Mouse (Mus musculus) testis, adult 2 months (tissue): Measurements from ENCODE around the gene Crygn. TPM values are rescaled to one million over a fixed set of nuclear protein-coding genes. Genes with fewer than 3 reads are reported as not detected.

ENCODE experiments used
- H3K27ac ChIP-seq: fragments of 200-500 bp; 2 replicates; pipeline ENCODE4 v1.5.1; 2012; ENCODE audit warnings: low read depth, low read length; ENCODE audit not compliant: control insufficient read depth, insufficient read depth
- H3K27me3 ChIP-seq: fragments of 200-500 bp; 2 replicates; pipeline ENCODE4 v1.6.1; 2012; ENCODE audit warnings: mild to moderate bottlenecking, low read length, moderate library complexity; ENCODE audit not compliant: control insufficient read depth, insufficient read depth
- H3K36me3 ChIP-seq: fragments of 200-500 bp; 2 replicates; pipeline ENCODE4 v1.6.1; 2012; ENCODE audit warnings: mild to moderate bottlenecking, low read length; ENCODE audit not compliant: control insufficient read depth, insufficient read depth
- H3K4me1 ChIP-seq: fragments of 200-500 bp; 2 replicates; pipeline ENCODE4 v1.6.1; 2012; ENCODE audit warnings: low read length; ENCODE audit not compliant: control insufficient read depth, insufficient read depth
- H3K4me3 ChIP-seq: fragments of 200-500 bp; 2 replicates; pipeline ENCODE4 v1.5.1; 2012; ENCODE audit warnings: low read depth, mild to moderate bottlenecking, low read length, moderate library complexity, mixed read lengths; ENCODE audit not compliant: control insufficient read depth
- CTCF ChIP-seq: fragments of 200-500 bp; IDR thresholded peaks from 2 replicates; pipeline ENCODE4 v1.5.1; 2012; ENCODE audit warnings: low read depth, mild to moderate bottlenecking, inconsistent platforms, low read length, moderate library complexity; ENCODE audit not compliant: control insufficient read depth, insufficient read depth, insufficient replicate concordance
- POLR2A ChIP-seq: fragments of 200-500 bp; IDR thresholded peaks from 2 replicates; pipeline ENCODE4 v1.6.1; 2012; ENCODE audit warnings: low read depth, mild to moderate bottlenecking, inconsistent platforms, low read length, moderate library complexity; ENCODE audit not compliant: control insufficient read depth
- polyA plus RNA-seq: library from polyadenylated mRNA; depleted of rRNA; stranded (reverse); fragments of >200 nt; gene quantifications from 2 replicates; pipeline ENCODE4 v1.2.3, GENCODE M21; 2012; rRNA removed

Crygn gene
- polyA plus RNA-seq, 1 experiment, result not detected

DNA sequence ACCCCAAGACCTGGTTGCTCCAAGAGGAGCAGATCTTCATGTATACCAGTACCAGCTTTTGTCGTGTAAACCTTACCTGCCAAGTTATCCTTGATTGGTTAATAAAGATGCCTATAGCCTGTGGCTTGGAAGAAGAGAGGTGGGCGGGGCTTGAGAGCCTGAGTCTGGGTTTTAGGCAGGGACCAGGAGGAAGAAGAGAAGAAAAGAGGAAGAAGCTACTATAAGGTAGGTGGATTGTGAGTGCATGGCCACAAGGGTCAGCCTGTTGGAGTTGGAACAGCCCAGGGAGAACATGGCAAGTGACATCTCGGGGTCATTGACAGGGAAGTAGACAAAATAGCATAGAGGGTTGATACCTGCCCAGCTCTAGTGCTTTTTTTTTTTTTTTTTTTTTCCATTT lies 38.0 kb downstream of the Crygn start:
- Histone ChIP-seq H3K36me3 (no peaks in the 10 kb centered on the region), H3K27ac (no peak overlapping the region), H3K27me3 (no peaks in the 10 kb centered on the region), H3K4me3 (no peak overlapping the region), H3K4me1 (no peaks in the 10 kb centered on the region)
- no peak for TF ChIP-seq POLR2A
- TF ChIP-seq CTCF, result no peak

DNA sequence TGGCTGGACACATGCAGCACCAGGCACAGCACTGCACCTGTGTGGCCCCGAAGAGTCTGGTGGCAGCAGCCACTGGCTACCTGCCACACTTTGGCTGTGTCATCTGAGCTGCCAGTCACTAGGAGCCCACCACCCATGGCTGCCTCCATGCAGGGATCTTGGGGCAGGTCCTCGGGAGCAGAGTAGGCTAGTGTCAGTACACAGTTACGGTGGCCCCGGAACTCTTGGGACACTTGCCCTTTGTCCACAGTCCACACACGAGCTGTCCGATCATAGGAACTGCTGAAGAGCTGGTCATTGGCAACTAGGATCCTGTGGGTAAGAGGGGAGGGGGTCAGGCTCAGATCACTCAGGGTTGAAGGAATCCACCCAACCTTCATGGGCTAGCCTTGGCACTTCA lies 39.7 kb downstream of the Crygn start:
- no peaks in the 10 kb centered on the region for H3K27me3 ChIP-seq
- no peaks in the 10 kb centered on the region for H3K36me3 ChIP-seq
- H3K27ac ChIP-seq, result no peak overlapping the region
- TF ChIP-seq POLR2A, result no peak
- H3K4me1 ChIP-seq, result no peaks in the 10 kb centered on the region
- H3K4me3 ChIP-seq, result no peak overlapping the region

DNA sequence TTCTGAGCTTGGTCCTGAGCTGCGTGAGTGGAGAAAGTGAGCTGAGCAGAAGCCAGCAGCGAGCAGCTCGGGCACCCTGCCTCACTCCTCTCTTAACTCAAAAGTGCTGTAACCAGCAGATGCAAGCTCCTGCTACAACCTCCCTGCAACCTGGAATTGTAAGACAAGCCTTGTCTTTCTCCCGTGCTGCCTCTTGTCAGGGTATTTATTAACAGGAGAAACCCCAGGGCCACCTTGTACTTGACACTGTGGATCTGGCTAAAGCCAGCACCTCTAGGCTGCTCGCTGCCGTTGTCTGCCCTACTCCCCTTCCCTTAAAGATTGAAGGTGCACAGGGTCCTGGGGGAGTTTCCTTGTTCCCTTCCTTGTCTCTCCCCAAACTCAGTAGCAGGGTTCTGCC lies 43.8 kb downstream of the Crygn start:
- Histone ChIP-seq H3K36me3 (no peaks in the 10 kb centered on the region; the same call in 1 of the 2 replicates), H3K4me3 (no peak overlapping the region), H3K4me1 (no peaks in the 10 kb centered on the region), H3K27me3 (no peaks in the 10 kb centered on the region), H3K27ac (no peak overlapping the region)
- TF ChIP-seq CTCF, result no peak
- TF ChIP-seq POLR2A, result no peak

DNA sequence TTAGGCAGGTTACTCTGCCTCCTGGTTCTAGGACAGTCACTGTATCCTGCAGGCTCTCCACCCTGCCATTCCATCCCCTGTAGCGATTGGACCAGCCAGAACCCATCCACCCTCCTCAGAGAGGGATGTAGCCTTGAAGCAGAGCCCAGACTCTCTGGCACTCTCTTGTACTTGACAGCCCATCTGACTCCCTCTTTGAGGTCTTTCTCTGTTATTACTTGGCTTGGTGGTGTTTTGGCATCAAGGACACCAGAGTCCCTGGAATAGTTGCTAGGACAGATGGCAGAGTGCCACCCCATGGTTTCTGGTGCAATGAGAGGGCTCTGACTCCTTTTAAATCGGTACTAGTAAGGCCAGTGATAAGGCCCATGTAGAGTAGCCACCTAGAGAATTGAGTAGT lies 44.6 kb downstream of the Crygn start:
- H3K36me3 ChIP-seq, result no peaks in the 10 kb centered on the region; the same call in none of the 2 replicates
- H3K27me3 ChIP-seq, result no peaks in the 10 kb centered on the region
- no peaks in the 10 kb centered on the region for H3K4me1 ChIP-seq
- no peak overlapping the region for H3K27ac ChIP-seq
- TF ChIP-seq CTCF (no peak), POLR2A (no peak)
- no peak overlapping the region for H3K4me3 ChIP-seq

DNA sequence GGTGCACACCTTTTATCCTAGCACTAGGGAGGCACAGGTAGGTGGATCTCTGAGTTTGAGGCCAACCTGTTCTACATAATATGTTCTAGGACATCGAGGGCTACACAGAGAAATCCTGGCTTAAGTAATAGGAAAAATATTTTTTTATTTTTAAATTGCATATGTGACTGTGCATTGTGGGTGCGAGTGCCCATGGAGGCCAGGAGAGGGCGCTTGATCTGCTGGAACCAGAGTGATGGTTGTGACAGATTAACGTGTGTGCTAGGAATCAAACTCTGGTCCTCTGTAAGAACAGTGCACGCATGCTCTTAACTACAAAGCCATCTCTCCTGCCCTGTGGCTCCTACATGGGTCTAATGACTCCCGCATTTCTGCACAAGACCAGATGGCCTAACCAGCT lies 46.2 kb downstream of the Crygn start:
- H3K4me3 ChIP-seq, result no peak overlapping the region
- H3K27ac ChIP-seq, result no peak overlapping the region
- no peaks in the 10 kb centered on the region for H3K27me3 ChIP-seq
- H3K4me1 ChIP-seq, result no peaks in the 10 kb centered on the region
- peaks cover 2% of the 10 kb centered on the region for H3K36me3 ChIP-seq
- TF ChIP-seq CTCF (peak; percentile 51; the same call in 1 of the 2 replicates), POLR2A (no peak)

DNA sequence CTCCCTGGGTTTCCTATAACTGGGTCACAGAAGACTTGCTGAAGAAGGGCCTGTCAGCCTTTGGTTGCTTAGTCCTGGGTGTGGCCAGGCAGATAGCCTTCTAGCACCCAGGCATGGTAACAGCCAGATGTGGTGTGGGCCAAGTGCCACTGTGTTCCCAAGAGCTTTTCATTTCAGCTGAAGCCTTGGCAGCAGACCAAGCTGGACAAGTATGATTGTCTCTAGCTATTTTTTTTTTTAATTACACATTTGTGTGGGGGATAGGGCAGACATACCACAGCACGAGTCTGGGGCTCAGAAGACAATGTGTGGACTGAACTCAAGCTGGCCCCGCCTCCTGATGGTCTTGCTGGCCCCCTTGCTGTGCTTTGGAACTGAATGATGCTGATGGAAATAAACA lies 47.8 kb downstream of the Crygn start:
- Histone ChIP-seq H3K4me1 (no peaks in the 10 kb centered on the region), H3K4me3 (no peak overlapping the region), H3K36me3 (peaks cover 2% of the 10 kb centered on the region), H3K27me3 (no peaks in the 10 kb centered on the region), H3K27ac (no peak overlapping the region)
- no peak for TF ChIP-seq POLR2A
- TF ChIP-seq CTCF, result no peak

DNA sequence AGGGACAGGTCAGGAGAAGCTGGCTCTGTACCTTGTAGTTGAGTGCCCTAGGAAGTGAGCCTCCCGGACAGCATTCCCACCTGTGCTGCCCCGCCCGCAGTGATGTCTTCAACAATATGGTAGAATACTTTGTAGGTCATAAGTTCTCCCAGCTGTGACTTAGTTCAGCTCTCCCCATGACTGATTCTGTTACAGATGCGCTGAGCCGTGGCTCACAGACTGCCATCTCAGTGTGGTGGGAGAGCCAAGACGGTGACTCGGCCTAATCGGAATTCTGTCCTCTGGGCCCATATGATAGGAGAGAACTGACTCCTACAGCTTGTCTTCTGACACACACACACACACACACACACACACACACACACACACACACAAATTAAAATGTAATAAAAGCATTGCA lies 53.2 kb downstream of the Crygn start:
- H3K36me3 ChIP-seq, result peaks cover 5% of the 10 kb centered on the region
- no peak for TF ChIP-seq CTCF
- no peak for TF ChIP-seq POLR2A
- H3K4me1 ChIP-seq, result no peaks in the 10 kb centered on the region
- H3K27ac ChIP-seq, result no peak overlapping the region
- peak overlapping the region; percentile 81 for H3K4me3 ChIP-seq
- no peaks in the 10 kb centered on the region for H3K27me3 ChIP-seq

DNA sequence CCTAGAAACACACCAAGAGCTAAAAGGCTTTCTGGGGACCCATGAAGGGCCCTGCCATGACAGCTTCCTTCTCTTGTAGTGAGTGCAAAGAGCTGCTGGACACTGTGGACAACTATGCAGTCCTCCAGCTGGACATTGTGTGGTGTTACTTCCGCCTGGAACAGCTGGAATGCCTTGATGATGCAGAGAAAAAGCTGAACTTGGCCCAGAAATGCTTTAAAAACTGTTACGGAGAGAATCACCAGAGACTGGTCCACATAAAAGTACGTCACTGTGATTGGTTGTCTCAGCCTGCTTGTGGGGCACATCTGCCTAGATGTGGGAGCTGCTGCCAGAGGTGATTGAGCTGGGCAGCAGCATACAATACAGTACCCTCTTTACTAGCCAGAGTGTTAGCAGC lies 56.5 kb downstream of the Crygn start:
- Histone ChIP-seq H3K4me1 (no peaks in the 10 kb centered on the region), H3K4me3 (no peak overlapping the region), H3K36me3 (peaks cover 5% of the 10 kb centered on the region), H3K27ac (no peak overlapping the region), H3K27me3 (no peaks in the 10 kb centered on the region)
- no peak for TF ChIP-seq CTCF
- TF ChIP-seq POLR2A, result no peak

Other genes with a start within 250 kb of the Crygn start
- 0.11 and 0.16 TPM in 2 replicates for gene Gbx1, start 230.8 kb downstream of the Crygn start, polyA plus RNA-seq
- 0.46 and 0.52 TPM in 2 replicates for gene Asb10, start 217.0 kb downstream of the Crygn start, polyA plus RNA-seq
- 108 and 117 TPM in 2 replicates for gene 4931409K22Rik, start 201.2 kb downstream of the Crygn start, polyA plus RNA-seq
- 184 and 194 TPM in 2 replicates for gene Abcf2, start 180.5 kb downstream of the Crygn start, polyA plus RNA-seq
- 9.1 and 12.4 TPM in 2 replicates for gene Chpf2, start 171.3 kb downstream of the Crygn start, polyA plus RNA-seq
- gene Smarcd3, start 133.6 kb downstream of the Crygn start, polyA plus RNA-seq, result 5.0 and 16.5 TPM in 2 replicates
- gene Nub1, start 72.5 kb downstream of the Crygn start, polyA plus RNA-seq, result 46.5 and 49.9 TPM in 2 replicates
- gene Wdr86, start 27.3 kb downstream of the Crygn start, polyA plus RNA-seq, result 0.78 and 1.0 TPM in 2 replicates
- gene Rheb, start 84.6 kb upstream of the Crygn start, polyA plus RNA-seq, result 10.1 and 10.8 TPM in 2 replicates